10 mouse cellular contexts compared by ENCODE assay signal in the genomic region with DNA sequence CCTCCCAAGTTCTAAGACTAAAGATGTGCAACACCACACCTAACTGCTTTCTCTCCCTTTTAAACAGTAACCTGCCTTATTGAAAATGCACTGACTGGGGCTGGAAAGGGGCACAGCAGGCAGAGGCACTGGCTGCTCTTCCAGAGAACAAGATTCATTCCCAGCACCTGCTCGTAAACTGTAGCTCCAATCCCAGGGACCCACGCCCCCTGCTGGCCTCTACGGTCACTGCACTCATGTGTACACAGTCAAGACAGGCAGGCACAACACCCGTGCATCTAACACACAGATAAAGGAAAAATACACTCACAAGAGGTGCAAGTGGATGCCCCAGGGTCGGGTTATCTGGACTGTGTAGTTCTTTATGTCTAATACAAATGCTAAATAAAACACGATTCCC. TPM values are rescaled to one million over a fixed set of nuclear protein-coding genes. Genes with fewer than 3 reads are reported as not detected.
DNase-seq lines count a peak whose midpoint lies in the region; ATAC-seq lines count a peak whose summit lies in the region.
"Had no signal": no experiment of that assay in that cellular context is flagged by ENCODE, and none has a peak within 500 bp of the region (broad histone marks: within the 10 kb centered on the region; RNA-seq: fewer than 3 reads in every experiment).

No protein-coding gene starts in this region.

- no peak overlapping the region for H3K4me3 ChIP-seq in liver, embryonic 12.5 days
- H3K4me3 ChIP-seq: hindbrain, embryonic 15.5 days had no signal

- no peak overlapping the region for H3K9ac ChIP-seq in liver, embryonic 12.5 days
- H3K9ac ChIP-seq: hindbrain, embryonic 15.5 days had no signal

- WGBS in liver, embryonic 12.5 days (ENCODE audit: insufficient replicate concordance): 49% methylated on average over 6 of the region's 6 CpGs

- no peak overlapping the region for H3K27ac ChIP-seq in liver, embryonic 12.5 days
- H3K27ac ChIP-seq: hindbrain, embryonic 15.5 days had no signal

- DNase-seq in cerebellum, adult 11 months: peak; percentile 47
- DNase-seq in cerebellum, adult 11-12 months: no peak
- peak; percentile 81 for DNase-seq in liver
- peak; percentile 40 for DNase-seq in brain, adult 2 months (ENCODE audit: low read depth, low spot score)
- DNase-seq in mesoderm, embryonic 11.5 days (ENCODE audit: low read depth, low spot score): peak; percentile 57
- DNase-seq in thymus, postnatal 25 days: peak; percentile 74

- peaks cover 7% of the 10 kb centered on the region for H3K4me1 ChIP-seq in liver, embryonic 12.5 days

- H3K4me2 ChIP-seq in liver, embryonic 12.5 days: no peak overlapping the region
- H3K4me2 ChIP-seq: hindbrain, embryonic 15.5 days had no signal

- H3K9me3 ChIP-seq in liver, embryonic 12.5 days (replicated peaks): no peaks in the 10 kb centered on the region
- H3K9me3 ChIP-seq: hindbrain, embryonic 15.5 days had no signal

- H3K36me3 ChIP-seq in liver, embryonic 12.5 days: no peaks in the 10 kb centered on the region
- H3K36me3 ChIP-seq: hindbrain, embryonic 15.5 days had no signal

- no peaks in the 10 kb centered on the region for H3K27me3 ChIP-seq in liver, embryonic 12.5 days (replicated peaks)
- H3K27me3 ChIP-seq: hindbrain, embryonic 15.5 days had no signal

- no peak for ATAC-seq in liver, embryonic 12.5 days
- ATAC-seq in granulocyte monocyte progenitor cell, adult 5-6 weeks (replicated peaks; ENCODE audit: poor library complexity, severe bottlenecking): peak; percentile 66

RNA-seq across cellular contexts. Expression of a gene that starts 31.7 kb away (rescaled TPM):
- polyA plus RNA-seq in liver, embryonic 12.5 days (2016; fragmentation: Nextera tagmentation; extraction: Ambion mirVana): 40.6 and 43.6 TPM in 2 replicates
- total RNA-seq in granulocyte monocyte progenitor cell, adult 5-6 weeks (2014; fragmentation: Nextera tagmentation): 50.9 and 81.5 TPM in 2 replicates
- total RNA-seq in granulocyte monocyte progenitor cell, adult 5-6 weeks (2017): 39.3 and 57.5 TPM in 2 replicates

RNA-seq across cellular contexts. Expression of a gene that starts 35.5 kb away (rescaled TPM):
- polyA plus RNA-seq in liver, embryonic 12.5 days (2016; fragmentation: Nextera tagmentation; extraction: Ambion mirVana): 3.6 and 4.6 TPM in 2 replicates
- total RNA-seq in granulocyte monocyte progenitor cell, adult 5-6 weeks (2014; fragmentation: Nextera tagmentation): 0.73 and 1.2 TPM in 2 replicates
- 0.90 and 3.2 TPM in 2 replicates for total RNA-seq in granulocyte monocyte progenitor cell, adult 5-6 weeks (2017)
- total RNA-seq: neutrophil, adult 5-6 weeks had no signal

RNA-seq across cellular contexts. Expression of a gene that starts 54.9 kb away (rescaled TPM):
- 0.13 and 0.26 TPM in 2 replicates for polyA plus RNA-seq in liver, embryonic 12.5 days (2016; fragmentation: Nextera tagmentation; extraction: Ambion mirVana)
- not detected in 2 replicates for total RNA-seq in granulocyte monocyte progenitor cell, adult 5-6 weeks (2014; fragmentation: Nextera tagmentation)
- total RNA-seq in granulocyte monocyte progenitor cell, adult 5-6 weeks (2017): 0.31 TPM in 1 of 2 replicates, not detected in the other
- total RNA-seq: neutrophil, adult 5-6 weeks had no signal
